Mouse (Mus musculus) granulocyte monocyte progenitor cell, adult 5-6 weeks (primary cell): ENCODE data around the gene Ralb. TPM values are rescaled to one million over a fixed set of nuclear protein-coding genes. Genes with fewer than 3 reads are reported as not detected.

Experiments used
- ATAC-seq: replicated peaks from 2 replicates; pipeline ENCODE4 v1.8.0; 2016; ENCODE audit warnings: mild to moderate bottlenecking, moderate TSS enrichment, inconsistent platforms; ENCODE audit not compliant: poor library complexity, severe bottlenecking
- total RNA-seq, 2 experiments: library from RNA; stranded (forward) in 1 of 2; stranded (reverse) in 1 of 2; fragments of 200-712, 200-1000 nt in 1 of 2; fragments of >200 nt in 1 of 2; fragmentation: Nextera tagmentation in 1 of 2; gene quantifications; 2 replicates each; pipeline ENCODE4 v1.2.3; 2014 to 2017

Gene Ralb
- total RNA-seq, 2 experiments from 2014 or later: 26.9 to 27.5 TPM

GRCm38 (mm10) chr1:119525689-119526591, 21.3 kb upstream of the Ralb start, which contains the start of gene Tmem185b:
Gene Tmem185b (plus strand): TSS chr1:119526160.
- peak; percentile 75 for ATAC-seq

- peak; percentile 6; the same call in 1 of the 2 replicates for ATAC-seq
These were observed 20.4 kb upstream of the Ralb start for GRCm38 (mm10) chr1:119525004-119525444.

GRCm38 (mm10) chr1:119523826-119524225, 19.2 kb upstream of the Ralb start:
- no peak for ATAC-seq

- no peak for ATAC-seq
These were observed 18.8 kb upstream of the Ralb start for GRCm38 (mm10) chr1:119523369-119523768.

DNA sequence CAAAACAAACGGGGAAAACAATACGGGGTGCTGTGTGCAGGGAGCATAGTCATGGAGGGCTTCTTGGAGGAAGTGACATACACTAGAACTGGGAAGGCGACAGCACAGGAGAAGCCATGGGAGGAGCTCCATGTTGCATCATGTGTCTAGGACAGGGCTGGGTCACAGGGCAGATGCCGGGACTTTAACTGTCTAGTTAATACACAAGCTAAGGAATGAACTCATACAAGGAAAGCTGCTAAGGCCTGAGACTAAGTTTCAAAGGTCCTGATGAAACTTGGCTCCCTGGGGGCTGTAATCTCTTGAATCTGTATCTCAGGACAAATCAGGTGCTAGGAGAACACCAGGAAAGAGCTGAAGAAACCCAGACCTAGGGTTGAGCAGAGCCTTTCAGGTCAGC, 18.1 kb upstream of the Ralb start:
- 0 out of 2 replicates have a peak, but pooled peaks have one; percentile 9 for ATAC-seq

GRCm38 (mm10) chr1:119521681-119522080, 17.1 kb upstream of the Ralb start:
- no peak for ATAC-seq

GRCm38 (mm10) chr1:119521029-119521428, 16.4 kb upstream of the Ralb start:
- no peak for ATAC-seq

DNA sequence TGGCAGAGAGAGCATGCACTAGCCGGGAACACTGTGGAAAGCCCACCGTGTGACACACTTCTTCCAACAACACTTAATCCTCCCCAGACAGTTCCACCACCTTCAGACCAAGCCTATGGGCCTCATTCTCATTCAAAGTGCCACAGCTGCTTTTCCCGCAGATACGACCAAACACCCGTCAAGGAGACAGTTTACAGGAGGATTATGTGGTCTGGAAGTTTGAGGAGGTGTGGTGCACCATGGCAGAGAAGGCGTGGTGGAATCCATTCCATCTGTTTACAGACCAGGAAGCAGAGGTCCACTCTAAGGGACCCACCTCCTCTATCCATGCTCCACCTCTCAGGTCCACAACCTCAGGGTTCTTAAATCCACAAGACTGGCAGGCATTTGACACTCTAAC, 14.7 kb upstream of the Ralb start:
- no peak for ATAC-seq

DNA sequence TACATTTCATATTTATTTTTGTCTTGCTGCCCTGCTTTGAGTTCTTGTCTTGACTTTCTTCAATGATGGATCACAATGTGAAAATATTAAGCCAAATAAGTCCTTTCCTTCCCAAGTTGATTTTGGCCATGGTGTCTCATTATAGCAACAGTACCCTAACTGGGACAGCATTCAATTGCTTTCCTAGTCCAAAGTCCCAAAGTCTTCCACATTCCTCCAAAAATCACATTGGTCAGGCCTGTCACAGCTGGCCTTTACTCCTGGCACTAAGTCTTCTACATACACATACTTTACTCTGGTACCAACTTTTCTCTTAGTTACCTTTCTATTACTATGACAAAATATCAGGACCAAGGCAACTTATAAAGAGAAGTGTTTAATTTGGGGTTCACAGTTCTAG, 14.2 kb upstream of the Ralb start:
- ATAC-seq: no peak

DNA sequence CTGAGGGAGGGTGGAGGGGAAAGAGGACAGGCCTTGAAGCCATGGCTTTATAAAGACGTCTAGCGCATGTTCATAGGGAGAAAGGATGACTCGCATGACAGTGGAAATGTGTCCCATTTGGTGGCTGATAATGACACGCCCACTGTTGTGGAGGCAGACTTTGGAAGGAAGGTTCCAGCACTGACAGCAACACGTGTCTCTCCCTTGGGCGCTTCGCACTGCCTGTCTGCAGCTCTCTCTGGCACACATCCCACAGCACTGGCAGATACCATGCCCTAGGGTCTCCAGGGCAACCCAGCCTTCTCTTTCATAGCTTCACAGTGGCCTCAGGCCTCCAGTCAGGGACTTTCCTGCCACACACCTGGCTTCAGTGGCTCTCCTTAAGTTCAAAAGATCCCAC, 13.5 kb upstream of the Ralb start:
- no peak for ATAC-seq

GRCm38 (mm10) chr1:119510857-119511256, 6.3 kb upstream of the Ralb start:
- no peak for ATAC-seq

- no peak for ATAC-seq
These were observed 5.8 kb upstream of the Ralb start for GRCm38 (mm10) chr1:119510409-119510808.

DNA sequence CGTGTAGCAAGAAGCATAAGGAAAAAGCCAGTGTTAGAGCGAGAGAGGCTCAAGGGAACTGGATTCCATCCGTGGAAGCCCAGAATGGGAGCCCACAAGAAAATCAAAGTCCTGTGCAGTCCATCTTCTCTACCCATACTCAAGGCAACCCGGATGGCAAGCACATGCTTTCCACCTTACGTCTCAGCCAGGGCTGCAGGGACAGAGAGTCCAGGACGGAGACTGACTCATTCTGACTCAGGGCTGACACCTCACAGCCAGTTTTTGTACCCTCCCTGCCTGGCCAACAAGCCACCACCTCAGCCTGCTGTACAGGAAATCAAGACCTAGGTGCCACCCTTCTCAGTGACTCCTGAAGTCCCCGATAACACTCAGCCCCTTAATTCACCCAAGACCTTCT, 4.9 kb upstream of the Ralb start:
- ATAC-seq: no peak

DNA sequence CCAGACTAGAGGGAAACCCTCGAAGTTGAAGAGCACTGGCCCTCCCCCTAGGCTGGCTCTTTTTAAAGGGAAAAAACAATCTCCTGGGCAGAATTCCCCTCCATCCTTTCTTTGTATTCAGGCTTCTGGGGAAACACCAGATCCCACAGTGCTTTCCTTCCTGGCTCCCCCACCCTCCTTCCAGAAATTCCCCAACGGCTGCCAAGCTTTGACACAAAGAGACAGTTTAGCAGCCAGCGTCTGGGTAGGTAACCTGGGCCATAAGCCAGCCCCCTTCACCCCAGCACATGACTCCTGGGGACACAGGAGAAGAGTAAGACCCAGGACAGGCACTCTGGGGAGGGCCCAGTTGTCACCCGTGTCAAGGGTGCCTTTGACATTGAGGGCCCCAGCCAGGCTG, 4.0 kb upstream of the Ralb start:
- no peak for ATAC-seq

DNA sequence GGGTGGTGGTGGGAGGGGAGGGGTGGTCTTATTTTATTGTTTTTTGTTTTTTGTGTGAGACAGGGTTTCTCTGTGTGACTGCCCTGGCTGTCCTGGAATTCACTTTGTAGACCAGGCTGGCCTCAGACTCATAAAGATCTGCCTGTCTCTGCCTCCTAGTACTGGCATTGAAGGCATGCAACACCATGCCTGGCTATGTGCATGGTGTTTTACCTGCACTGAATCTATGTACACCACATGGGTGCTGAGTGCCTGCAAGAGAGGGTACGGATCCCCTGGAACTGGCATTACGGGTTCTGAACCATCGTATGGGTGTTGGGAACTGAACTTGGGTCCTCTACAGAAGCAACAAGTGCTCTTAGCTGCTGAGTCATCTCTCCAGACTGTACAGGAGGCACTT, 1.4 kb upstream of the Ralb start:
- no peak for ATAC-seq

GRCm38 (mm10) chr1:119503808-119504207, 786 bp downstream of the Ralb start:
- ATAC-seq: no peak

DNA sequence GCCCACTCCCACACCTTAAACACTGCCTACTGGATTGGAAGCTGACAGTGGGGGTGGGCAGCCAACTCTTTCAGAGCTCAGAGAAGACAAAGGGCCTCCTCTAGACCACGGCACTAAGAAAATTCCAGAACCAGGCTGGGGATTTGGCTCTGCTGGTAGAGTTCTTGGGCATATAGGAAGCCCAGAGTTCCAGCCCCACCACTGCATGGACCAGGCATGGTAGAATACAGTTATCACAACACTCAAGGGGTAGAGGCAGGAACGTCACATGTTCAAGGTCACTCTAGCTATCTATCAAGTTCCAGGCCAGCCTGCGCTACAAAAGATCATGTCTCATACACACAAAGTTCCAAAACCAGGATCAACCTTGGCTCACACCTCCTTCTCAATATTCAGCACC, 1.4 kb downstream of the Ralb start:
- no peak for ATAC-seq

DNA sequence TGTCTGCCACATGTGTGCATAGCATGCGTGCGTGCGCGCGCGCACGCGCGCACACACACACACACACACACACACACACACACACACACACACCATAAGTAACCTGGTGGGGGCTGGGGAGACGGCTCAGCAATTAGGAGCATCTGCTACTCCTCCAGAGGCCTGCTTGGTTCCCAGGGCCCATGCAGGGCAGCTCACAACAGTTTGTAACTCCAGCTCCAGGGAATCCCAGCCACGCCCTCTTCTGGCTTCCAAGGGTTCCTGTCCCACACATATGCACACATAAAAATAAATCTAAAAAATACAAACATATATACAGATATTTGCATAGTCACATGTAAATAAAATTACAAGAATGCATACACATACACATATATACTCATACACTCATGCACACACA, 1.9 kb downstream of the Ralb start:
- ATAC-seq: no peak

- no peak for ATAC-seq
These were observed 2.7 kb downstream of the Ralb start for GRCm38 (mm10) chr1:119501881-119502280.

DNA sequence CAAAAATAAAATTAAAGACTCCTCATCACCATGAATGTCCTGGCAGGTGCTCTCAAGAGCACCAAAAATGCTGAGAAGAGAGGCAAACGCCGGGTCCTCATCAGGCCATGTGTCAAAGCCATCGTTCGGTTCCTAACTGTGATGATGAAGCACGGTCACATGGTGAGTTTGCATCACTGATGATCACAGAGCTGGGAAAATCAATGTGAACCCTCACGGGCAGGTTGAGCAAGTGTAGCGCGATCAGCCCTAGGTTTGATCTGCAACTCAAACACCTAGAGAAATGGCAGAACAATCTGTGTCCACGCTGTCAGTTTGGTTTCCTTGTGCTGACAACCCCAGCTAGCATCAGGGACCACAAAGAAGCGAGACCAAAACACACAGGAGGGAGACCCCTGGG, 5.1 kb downstream of the Ralb start:
- ATAC-seq: no peak

- ATAC-seq: peak; percentile 23; the same call in 1 of the 2 replicates
These were observed 5.9 kb downstream of the Ralb start for GRCm38 (mm10) chr1:119498536-119499231.
